Mouse (Mus musculus) heart, adult 8-10 months (tissue): Measurements from ENCODE around the gene Etfa. TPM values are rescaled to one million over a fixed set of nuclear protein-coding genes. Genes with fewer than 3 reads are reported as not detected.

Source experiments
- DNase-seq: peaks from one replicate; pipeline ENCODE4 v3.0.0; 2022; ENCODE audit warnings: low spot score
- total RNA-seq, 4 experiments: library from RNA; stranded (reverse); gene quantifications; 2 replicates each; pipeline ENCODE4 v1.2.4; 2022

Gene Etfa
- 1,000 to 10,000 TPM in 2 of 4 experiments, 100 to 1,000 TPM in 2; 853 to 1,095 (median 1,008) TPM for total RNA-seq

GRCm38 (mm10) chr9:55512027-55512543, at the start of gene Etfa:
Gene Etfa, minus strand, starts transcription at chr9:55512243.
- peak; percentile 96 for DNase-seq

GRCm38 (mm10) chr9:55560960-55561359, 48.9 kb upstream of the Etfa start:
- DNase-seq: no peak

- DNase-seq: no peak
These were observed 42.9 kb upstream of the Etfa start for GRCm38 (mm10) chr9:55554986-55555385.

DNA sequence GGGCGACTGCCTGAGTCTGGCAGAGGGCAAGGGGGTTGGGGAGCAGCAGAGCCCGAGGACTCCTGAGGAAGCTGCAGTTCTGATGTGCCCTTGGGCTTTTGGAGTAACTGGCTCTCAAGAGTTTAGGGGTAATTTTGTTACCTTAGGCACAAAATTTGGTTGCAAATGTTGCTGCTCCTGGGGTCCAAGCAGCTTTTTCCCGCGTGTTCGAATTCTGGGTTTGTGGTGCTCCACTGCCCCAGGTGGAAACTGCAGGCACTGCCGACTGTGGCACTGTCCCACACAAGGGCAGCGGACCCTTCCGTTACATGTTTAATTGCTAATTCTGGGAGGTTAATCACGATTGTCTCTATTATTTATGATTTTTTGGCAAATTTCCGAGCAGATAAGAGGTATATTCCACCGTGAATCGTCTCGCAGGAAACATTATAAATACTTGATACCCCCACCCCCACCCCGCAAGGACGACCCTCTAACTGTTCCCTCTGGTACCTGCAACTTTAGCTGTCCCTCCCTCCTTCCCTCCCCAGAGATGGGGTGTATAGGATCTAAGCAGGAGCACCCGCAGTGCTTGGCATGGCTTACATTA, 37.4 kb upstream of the Etfa start:
- DNase-seq: no peak

DNA sequence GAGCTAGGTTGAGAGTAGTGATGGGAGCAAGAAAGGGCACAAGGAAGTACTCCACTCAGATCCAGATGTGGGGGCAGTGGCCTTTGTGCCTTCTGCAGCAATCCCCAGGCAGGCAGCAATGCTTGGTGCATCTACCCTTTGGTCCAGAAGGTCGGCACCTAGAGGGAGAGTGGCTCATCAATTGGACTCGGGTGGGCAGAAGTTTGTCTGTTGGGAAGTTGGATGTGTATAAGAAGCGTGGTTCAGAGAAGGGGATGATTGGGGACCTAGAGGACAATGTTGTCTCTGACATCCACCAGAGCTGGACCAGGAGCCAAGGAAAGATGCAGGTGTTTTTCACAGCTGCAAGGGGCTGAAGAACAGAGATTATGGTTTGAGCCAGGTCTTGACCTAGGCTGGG, 36.8 kb upstream of the Etfa start:
- DNase-seq: no peak

DNA sequence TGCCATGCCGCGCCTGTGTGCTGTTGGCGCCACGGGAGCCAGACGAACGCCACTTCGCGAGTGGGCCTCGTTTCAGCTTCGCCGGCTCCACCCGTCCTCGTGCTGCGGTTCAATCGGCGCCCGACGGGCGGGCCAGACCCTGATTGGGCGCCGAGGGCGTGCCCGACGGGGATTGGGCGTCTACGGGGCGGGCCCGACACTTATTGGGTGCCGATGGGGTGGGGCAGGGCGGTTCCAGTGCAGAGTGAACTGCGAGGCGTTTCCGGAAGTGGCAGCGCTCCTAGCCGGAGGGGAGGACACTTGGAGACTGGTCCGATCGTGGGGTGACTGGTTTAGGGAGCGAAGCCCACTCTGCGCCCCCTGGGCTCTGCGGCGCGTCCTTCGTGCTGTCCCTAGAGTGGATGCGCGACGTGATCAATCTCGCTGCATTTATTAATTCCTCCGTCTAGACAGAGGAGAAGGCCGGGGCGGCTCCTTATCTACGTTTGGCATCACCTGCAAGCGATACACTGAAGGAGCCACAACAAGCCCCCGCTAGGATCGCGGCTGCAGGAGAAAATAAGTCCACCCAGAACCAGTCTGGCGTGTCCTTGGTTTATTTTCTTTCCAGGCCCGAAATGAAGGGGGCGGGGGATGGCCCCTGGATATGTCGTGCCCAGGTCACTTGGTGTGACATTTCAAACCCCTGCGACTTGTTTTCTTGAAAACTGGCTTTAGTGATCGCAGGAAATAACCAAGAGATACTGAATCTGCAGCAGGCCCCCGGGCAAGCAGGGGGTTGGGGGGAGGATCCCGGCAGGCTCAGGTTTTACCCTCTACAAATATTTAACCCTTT, 34.4 kb upstream of the Etfa start:
- no peak for DNase-seq

DNA sequence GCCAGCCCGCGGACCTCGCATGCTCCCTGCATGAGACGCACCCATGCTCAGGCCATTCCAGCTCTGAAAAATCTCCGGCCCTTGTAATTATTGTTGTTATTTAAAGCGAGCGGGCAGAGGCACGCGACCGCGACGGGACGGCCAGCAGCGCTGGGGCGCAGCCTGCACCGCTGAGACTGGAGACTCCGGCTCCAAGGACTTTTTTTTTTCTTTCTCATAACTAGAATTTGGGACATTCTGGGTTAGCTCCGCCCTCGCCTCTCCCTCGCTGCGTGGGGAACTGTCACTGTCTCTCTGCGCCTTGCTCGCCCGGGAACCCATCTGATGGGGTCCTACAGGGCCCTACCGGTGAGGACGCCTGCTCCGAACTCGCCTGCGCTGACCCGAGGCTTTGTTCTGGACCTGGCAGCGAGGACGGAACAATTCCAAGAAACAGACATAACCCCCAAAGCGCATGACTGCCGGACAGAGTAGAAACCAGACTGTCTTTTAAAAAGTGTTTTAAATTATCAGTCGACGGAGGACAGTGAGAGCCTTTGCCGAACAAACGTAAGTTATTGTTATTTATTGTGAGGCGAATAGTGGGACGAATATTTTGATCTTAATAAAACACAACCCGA, 33.6 kb upstream of the Etfa start:
- DNase-seq: no peak

DNA sequence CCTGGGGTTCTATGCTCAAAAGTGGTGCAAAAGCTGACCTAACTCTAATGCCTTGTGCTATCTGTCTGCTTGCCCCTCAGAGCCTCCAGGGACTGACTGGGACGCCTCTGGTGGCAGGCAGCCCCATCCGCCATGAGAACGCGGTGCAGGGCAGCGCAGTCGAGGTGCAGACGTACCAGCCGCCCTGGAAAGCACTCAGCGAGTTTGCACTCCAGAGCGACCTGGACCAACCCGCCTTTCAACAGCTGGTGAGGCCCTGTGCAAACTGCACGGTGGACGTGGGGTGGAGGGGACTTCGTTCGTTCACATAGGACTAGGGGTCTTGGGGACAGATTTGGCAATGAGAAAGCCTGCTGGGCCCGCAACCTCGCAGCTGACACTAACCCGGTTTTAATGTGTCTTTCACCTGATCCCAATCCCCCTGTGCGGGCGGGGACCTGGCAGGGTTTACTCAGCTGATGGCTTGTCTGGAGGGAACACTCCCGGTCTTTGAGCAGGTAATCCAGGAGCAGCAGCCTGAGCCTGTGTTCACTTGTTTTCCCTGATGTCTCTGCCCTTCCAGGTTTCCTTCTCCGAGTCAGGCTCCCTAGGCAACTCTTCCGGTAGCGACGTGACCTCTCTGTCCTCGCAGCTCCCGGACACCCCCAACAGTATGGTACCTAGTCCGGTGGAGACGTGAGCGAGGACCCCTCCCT, 33.0 kb upstream of the Etfa start:
- DNase-seq: no peak

- DNase-seq: no peak
These were observed 31.8 kb upstream of the Etfa start for GRCm38 (mm10) chr9:55543703-55544401.

GRCm38 (mm10) chr9:55543336-55543702, 31.3 kb upstream of the Etfa start:
- no peak for DNase-seq

DNA sequence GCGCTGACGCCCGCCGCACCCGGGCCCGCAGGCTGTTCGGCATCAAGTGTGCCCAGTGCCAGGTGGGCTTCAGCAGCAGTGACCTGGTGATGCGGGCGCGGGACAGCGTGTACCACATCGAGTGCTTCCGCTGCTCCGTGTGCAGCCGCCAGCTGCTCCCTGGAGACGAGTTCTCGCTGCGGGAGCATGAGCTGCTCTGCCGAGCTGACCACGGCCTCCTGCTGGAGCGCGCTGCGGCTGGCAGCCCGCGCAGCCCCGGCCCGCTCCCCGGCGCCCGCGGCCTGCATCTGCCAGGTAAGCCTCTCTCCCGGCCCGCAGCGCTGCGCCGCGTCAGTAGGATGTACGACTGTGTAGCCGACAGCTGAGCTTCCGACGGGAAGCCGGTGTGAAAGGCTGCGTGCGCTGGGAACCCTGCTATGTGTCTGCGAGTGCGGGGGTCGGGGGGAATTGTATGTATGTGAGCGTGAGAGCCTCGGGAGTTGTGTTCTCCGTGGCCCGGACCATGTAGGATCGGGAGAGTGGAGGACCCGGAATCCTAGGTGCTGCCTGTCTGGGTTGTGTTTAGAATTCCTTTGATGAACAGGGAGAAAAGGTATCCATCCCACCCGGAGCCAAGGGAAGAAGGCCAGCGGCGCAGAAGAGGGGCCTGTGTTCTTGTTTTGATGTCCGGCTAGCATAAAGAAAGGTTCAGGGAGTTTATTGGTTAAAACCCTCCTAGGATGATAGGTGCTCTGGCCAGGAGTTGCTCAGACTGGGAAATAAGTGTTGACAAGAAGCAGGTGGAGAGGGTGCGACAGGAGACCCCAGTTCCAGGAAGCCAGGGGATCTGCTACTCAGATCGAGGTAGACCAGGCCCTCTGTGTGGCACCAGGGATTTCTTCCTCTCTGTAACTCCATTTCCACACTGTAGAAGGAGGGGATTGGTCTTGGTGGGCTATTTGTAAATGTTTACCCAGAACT, 30.6 kb upstream of the Etfa start:
- no peak for DNase-seq

GRCm38 (mm10) chr9:55541681-55542365, 29.8 kb upstream of the Etfa start:
- no peak for DNase-seq

- DNase-seq: no peak
These were observed 28.8 kb upstream of the Etfa start for GRCm38 (mm10) chr9:55540888-55541287.

DNA sequence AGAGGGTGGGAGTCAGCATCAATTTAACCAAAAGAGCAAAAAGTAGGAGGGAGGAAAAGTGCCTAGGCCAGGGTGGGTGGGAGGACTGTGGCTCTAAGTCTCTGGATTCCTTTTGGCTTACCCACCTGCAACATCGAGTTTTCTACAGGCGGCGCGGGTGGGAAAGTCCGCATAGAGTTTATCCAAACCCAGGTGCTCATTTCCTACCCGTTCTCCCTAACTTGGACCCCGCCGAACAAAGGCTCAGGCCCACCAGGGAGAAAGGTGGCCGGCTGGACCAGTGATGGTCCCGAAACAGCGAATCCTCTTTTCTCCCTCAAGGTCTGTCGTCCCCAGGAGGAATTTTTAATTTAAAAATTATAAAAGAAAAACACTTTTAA, 28.3 kb upstream of the Etfa start:
- DNase-seq: no peak

DNA sequence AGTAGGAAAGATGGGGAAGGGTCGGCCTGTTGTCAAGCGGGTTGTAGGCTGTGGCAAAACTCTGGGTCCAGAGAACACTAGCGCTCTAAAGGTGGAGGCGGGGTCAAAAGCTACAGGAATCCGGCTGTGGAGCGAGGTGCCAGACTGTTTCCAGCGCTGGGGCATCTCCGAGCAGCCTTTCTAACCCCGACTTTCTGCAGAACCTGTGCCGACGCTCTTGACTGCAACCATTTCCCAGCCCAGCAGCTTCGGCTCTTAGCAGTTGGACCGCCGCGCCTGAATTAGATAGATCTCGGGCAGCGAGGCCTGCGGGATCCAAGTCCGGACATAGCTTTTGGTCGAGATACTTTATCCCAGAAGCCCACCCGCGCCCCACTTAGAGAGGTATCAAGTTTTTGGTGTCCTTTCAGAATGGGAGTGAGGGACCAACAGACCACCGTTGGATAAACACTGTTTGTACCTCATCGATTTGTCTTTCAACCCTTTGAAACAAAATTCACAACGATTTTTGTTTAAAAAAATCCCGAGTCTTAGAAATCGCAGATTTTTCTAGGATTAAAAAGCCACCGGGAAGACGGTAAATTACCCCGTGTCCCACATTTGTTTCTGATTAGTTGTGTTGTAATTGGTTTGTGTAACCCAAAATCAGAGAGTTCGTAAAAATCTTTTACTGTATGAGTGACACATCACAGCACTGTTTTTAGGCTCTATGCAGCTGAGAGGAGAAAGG, 27.8 kb upstream of the Etfa start:
- DNase-seq: no peak

- no peak for DNase-seq
These were observed 27.0 kb upstream of the Etfa start for GRCm38 (mm10) chr9:55539006-55539405.

DNA sequence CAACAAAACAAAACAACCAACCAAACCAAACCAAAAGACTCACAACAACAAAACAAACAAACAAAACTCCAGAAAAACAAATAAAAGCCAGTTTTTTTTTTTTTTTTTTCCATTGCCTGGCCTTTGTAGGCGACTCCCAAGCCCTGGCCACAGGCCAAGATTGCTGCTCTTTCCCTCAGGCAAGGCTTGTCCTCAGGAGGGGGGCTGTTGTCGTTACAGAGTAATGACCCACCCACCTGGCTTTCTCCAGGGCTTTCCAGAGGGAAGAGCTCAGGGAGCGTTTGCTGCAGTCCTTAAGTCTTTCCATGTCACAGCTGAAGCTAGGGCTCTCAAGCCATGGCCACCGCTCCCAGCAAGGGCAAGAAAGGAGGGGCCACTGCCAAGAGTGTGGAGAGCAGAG, 26.3 kb upstream of the Etfa start, which contains the start of gene Isl2:
TSS of gene Isl2 (plus strand) at position 296 of the 400 bp plus-strand sequence.
- DNase-seq: no peak

GRCm38 (mm10) chr9:55535907-55536306, 23.9 kb upstream of the Etfa start:
- no peak for DNase-seq

- no peak for DNase-seq
These were observed 13.7 kb upstream of the Etfa start for GRCm38 (mm10) chr9:55525716-55526115.
